Mouse (Mus musculus) cerebellum, adult 2 months (tissue): Measurements from ENCODE around the gene Kazn.

Source experiments
- CTCF ChIP-seq: fragments of 200-500 bp; IDR thresholded peaks from 2 replicates; pipeline ENCODE4 v1.5.1; 2011; ENCODE audit warnings: low read depth, mild to moderate bottlenecking, control low read depth, low read length, moderate library complexity, borderline replicate concordance; ENCODE audit not compliant: insufficient read depth
- POLR2A ChIP-seq: fragments of 200-500 bp; IDR thresholded peaks from 2 replicates; pipeline ENCODE4 v1.6.1; 2011; ENCODE audit warnings: low read length, control low read depth, borderline replicate concordance; ENCODE audit not compliant: insufficient read depth

DNA sequence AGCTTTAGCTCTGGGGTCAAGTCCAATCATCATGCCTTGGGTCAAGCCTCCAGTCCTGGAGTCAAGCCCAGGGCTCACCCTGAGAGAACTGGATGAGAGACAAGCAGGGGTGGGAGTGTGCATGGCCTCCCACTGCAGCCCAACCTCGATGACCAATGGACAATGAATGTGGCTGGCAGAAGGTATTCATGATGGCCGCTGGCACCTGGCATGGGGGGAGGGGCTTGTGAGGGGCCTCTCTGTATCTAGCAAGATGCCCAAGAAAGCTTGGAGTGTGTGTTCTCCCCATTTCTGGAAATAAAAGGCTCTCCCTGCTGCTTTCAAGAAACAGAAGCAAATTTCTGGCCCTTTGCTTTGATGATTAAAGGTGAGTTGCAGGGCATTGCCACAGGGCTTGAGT lies 50.7 kb downstream of the Kazn start:
- TF ChIP-seq POLR2A = no peak
- TF ChIP-seq CTCF = no peak
